Mouse (Mus musculus) adrenal gland, adult 18-20 months (tissue): ENCODE measurements around the gene Ccdc33. TPM values are rescaled to one million over a fixed set of nuclear protein-coding genes. Genes with fewer than 3 reads are reported as not detected.

ENCODE experiments used
- DNase-seq, 2 experiments: peaks; one replicate each; pipeline ENCODE4 v3.0.0; 2021 to 2022; ENCODE audit warnings: low spot score in 2 of 2
- total RNA-seq, 2 experiments: library from RNA; stranded (reverse); gene quantifications; 1 replicate in 1 of 2; 2 replicates in 1 of 2; pipeline ENCODE4 v1.2.3; 2021

Ccdc33 gene
- total RNA-seq, 2 experiments from 2014 or later, result 0.22 to 0.80 TPM

- no peak for DNase-seq
Observed at GRCm38 (mm10) chr9:57986293-57986692, 132.3 kb downstream of the Ccdc33 start.

DNA sequence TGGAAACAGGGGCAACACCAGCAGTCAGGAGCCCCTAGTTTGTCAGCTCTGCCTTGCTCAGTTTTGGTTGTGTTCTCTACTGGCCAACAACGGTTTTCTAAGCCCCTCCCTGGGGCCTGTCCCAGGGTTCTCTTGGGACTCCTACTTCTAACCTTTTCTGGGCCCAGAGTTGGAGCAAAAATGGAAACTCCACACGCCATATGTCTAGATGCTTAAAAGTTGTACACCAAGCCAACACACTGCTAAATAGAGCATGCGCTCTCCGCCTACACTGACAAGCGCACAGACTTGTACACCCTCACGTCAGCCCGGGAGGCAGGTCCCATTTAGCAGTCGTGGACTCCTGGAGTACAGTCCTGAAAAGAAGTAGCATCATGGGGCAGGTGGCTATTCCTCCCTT, 133.3 kb downstream of the Ccdc33 start:
- DNase-seq, result no peak

- no peak for DNase-seq
Observed at GRCm38 (mm10) chr9:57980570-57980969, 138.1 kb downstream of the Ccdc33 start.

GRCm38 (mm10) chr9:57978858-57979257, 139.8 kb downstream of the Ccdc33 start:
- DNase-seq, result no peak

Other genes with a start within 250 kb of the Ccdc33 start
- 10 to 100 TPM; 66.7 to 73.4 TPM for gene Ubl7, start 207.8 kb downstream of the Ccdc33 start, total RNA-seq
- gene Sema7a, start 178.7 kb downstream of the Ccdc33 start, total RNA-seq, result 10 to 100 TPM; 10.4 to 21.1 TPM
- 1,000 to 10,000 TPM; 6,431 to 6,741 TPM for gene Cyp11a1, start 112.4 kb downstream of the Ccdc33 start, total RNA-seq
- 1 to 10 TPM; 1.1 to 1.5 TPM for gene Stra6, start 55.0 kb downstream of the Ccdc33 start, total RNA-seq
- gene Islr, start 85.5 kb upstream of the Ccdc33 start, total RNA-seq, result 10 to 100 TPM; 22.4 to 33.0 TPM
- gene Islr2, start 85.5 kb upstream of the Ccdc33 start, total RNA-seq, result 1 to 10 TPM; 1.2 to 2.6 TPM
- gene Pml, start 131.0 kb upstream of the Ccdc33 start, total RNA-seq, result 10 to 100 TPM; 16.1 to 17.9 TPM
- gene Stoml1, start 134.3 kb upstream of the Ccdc33 start, total RNA-seq, result 10 to 100 TPM; 13.3 to 15.0 TPM
- gene Loxl1, start 194.4 kb upstream of the Ccdc33 start, total RNA-seq, result 10 to 100 TPM; 19.9 to 28.1 TPM